Mouse (Mus musculus): Measurements from ENCODE around the gene Noc2l. TPM values are rescaled to one million over a fixed set of nuclear protein-coding genes. Genes with fewer than 3 reads are reported as not detected.
A peak's percentile ranks its signal among the peaks of the same experiment; 100 is the strongest.

Noc2l gene
- polyA plus RNA-seq, 1 experiment, result 29.6 TPM

DNA sequence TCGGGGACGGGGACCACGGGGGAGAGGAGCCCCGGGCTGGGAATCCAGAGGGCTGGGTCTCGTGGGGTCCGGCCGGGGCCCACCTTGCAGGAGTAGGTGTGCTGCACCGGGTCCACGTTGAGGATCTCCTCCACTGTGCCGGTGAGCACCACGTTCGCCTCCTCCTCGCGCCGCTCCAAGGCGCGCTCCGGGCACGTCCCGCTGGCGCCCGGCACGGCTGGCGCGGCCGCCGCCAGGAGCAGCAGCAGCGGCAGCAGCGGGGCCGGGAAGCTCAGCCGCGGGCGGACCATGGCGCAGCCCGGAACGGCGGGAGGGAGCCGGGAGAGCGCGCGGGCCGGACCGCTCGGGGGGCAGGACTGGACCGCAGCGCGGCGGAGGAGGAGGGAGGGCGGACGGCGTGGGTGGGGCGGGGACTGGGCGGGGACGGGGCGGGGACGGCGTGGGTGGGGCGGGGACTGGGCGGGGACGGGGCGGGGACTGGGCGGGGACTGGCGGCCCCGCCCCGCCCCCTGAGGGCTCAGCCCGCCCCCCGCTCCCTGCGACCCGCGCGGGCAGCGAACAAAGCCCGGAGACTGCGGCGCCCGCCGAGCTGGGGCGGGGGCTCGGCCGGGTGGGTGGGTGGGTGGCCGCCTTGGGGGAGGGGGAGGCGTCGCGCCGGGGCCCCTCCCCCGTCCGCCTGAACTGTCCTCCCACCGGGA lies 38.5 kb upstream of the Noc2l start, which contains the start of gene Agrn:
Agrn (minus strand) TSS at position 358 of the 698 bp plus-strand sequence.
- peaks cover 49% of the 10 kb centered on the region for H3K27me3 ChIP-seq (replicated peaks)
- H3K9me3 ChIP-seq, result no peaks in the 10 kb centered on the region
- no peak for TF ChIP-seq GATA1 (IDR thresholded peaks at IDR 0.05; ENCODE audit: borderline replicate concordance, low read length)
- no peak for TF ChIP-seq FLI1 (IDR thresholded peaks at IDR 0.05; ENCODE audit: low read length)
- H3K36me3 ChIP-seq (replicated peaks; ENCODE audit: low read length), result peaks cover 3% of the 10 kb centered on the region
- H3K4me3 ChIP-seq (replicated peaks), result peak within 1 kb of the TSS; percentile 97
- H3K4me1 ChIP-seq, result peaks cover 60% of the 10 kb centered on the region

DNA sequence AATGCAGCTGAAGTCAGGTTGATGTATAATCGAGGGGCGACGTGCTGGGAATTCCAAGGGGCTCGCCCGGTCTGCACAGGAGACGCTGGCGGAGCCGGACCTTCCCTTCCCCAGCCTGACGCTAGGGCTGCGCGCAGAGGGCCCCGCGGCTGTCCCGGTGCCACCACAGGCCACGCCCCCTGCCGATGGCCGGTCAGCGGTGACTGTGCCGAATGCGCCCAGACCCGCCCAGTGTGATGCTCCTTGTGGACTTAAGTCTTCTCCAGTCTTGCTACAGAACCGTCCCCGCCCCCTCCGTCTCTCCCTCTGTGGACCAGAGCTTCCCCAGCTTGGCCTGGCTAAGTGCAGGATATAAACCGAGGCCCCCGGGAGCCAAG lies 38.0 kb upstream of the Noc2l start:
- Histone ChIP-seq H3K4me1 (peaks cover 60% of the 10 kb centered on the region), H3K36me3 (replicated peaks; ENCODE audit: low read length) (peaks cover 3% of the 10 kb centered on the region), H3K4me3 (replicated peaks) (peak overlapping the region; percentile 97), H3K27me3 (replicated peaks) (peaks cover 47% of the 10 kb centered on the region), H3K9me3 (no peaks in the 10 kb centered on the region)
- TF ChIP-seq FLI1 (IDR thresholded peaks at IDR 0.05; ENCODE audit: low read length) (no peak), GATA1 (IDR thresholded peaks at IDR 0.05; ENCODE audit: borderline replicate concordance, low read length) (no peak)

DNA sequence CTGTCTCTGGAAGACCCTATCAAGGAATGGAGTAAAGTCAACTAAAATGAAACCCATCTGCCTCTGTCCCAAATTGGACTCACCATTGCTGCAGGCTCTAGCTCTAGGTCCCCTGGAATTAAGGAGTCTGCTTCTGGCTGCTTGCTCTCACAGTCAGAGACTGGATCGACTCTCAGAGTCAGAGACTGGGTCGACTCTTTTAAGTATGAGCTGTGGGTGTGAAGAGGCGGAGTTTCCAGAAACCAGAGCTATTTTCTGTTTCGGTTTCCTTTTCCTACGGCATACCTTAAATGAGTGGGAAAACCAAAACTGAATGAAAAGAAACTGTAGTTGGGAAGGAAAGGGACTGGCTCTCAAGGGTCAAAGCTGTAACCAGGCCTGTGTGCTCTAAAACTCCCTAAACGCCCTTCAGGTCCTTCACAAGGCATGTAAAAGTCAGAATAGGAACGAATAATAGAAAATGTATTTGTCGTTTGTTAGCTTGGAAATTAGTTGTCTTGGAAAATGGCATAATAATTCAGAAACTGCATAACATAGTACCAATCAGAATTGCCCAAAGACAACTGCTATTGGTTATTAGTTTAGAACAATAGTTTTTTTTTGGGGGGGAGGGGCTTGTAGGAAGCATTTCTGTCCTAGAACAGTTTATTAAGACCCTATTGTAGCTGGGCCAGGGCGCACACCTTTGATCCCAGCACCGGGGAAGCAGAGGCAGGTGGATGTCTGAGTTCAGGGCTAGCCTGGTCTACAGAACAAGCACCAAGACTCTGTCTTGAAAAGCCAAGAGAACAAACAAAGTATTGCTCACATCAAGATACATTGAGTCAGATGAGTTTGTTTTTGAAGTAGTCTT lies 35.0 kb upstream of the Noc2l start, which contains the start of gene Isg15:
Isg15 (minus strand) TSS at position 196 of the 853 bp plus-strand sequence.
- Histone ChIP-seq H3K4me1 (peaks cover 79% of the 10 kb centered on the region), H3K36me3 (replicated peaks; ENCODE audit: low read length) (peaks cover 3% of the 10 kb centered on the region), H3K4me3 (replicated peaks) (peak within 1 kb of the TSS; percentile 89), H3K9me3 (no peaks in the 10 kb centered on the region), H3K27me3 (replicated peaks) (peaks cover 43% of the 10 kb centered on the region)
- TF ChIP-seq FLI1 (IDR thresholded peaks at IDR 0.05; ENCODE audit: low read length), result no peak
- TF ChIP-seq GATA1 (IDR thresholded peaks at IDR 0.05; ENCODE audit: borderline replicate concordance, low read length), result no peak

DNA sequence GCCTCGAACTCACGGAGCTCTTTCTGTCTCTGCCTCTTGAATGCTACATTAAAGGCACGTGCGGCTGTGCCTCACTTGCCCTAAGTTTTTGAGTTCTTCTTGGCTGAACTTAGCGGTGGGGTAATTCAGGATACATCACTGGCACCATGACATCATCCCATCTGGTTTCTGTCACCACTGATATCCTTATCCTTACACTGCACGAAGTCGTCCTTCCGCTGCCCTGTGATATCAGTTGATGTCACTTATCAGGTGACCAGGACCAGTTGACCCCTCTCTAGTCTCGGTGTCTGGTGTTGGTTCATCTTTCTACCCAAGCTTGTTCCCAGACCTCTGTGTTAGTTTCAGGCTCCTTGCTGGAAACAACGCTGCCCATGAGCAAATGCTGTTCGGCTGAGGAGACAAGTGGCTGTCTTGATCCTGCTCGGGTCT lies 33.3 kb upstream of the Noc2l start:
- no peak for TF ChIP-seq FLI1 (IDR thresholded peaks at IDR 0.05; ENCODE audit: low read length)
- H3K27me3 ChIP-seq (replicated peaks), result peaks cover 33% of the 10 kb centered on the region
- H3K4me3 ChIP-seq (replicated peaks), result peak overlapping the region; percentile 94
- peaks cover 3% of the 10 kb centered on the region for H3K36me3 ChIP-seq (replicated peaks; ENCODE audit: low read length)
- no peaks in the 10 kb centered on the region for H3K9me3 ChIP-seq
- peaks cover 67% of the 10 kb centered on the region for H3K4me1 ChIP-seq

DNA sequence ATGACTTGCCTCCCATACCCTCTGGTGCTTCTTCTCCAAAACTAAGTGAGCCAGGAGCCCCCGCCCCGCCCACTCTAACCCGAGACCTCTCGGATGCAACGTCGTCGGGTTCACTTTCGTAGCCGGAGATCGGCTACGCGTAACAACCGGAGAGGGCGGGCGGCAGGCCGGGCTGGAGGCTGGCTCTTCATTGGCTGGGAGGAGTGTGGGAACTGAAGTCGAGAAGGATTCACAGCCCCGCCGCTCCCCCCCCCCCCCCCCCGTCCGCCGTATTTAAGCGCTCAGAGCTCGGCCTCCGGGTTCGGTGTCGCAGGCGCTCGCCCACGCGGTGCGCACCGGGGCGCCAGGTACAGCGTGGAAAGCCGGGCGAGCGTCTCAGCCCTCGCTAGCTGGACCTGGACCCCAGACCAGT lies 32.8 kb upstream of the Noc2l start, which contains the start of gene AW011738:
AW011738 (plus strand) TSS at position 304 of the 412 bp plus-strand sequence.
- peaks cover 3% of the 10 kb centered on the region for H3K36me3 ChIP-seq (replicated peaks; ENCODE audit: low read length)
- H3K9me3 ChIP-seq, result no peaks in the 10 kb centered on the region
- TF ChIP-seq FLI1 (IDR thresholded peaks at IDR 0.05; ENCODE audit: low read length) (no peak), GATA1 (IDR thresholded peaks at IDR 0.05; ENCODE audit: borderline replicate concordance, low read length) (no peak)
- H3K27me3 ChIP-seq (replicated peaks), result peaks cover 33% of the 10 kb centered on the region
- peaks cover 64% of the 10 kb centered on the region for H3K4me1 ChIP-seq
- peak within 1 kb of the TSS; percentile 94 for H3K4me3 ChIP-seq (replicated peaks)

DNA sequence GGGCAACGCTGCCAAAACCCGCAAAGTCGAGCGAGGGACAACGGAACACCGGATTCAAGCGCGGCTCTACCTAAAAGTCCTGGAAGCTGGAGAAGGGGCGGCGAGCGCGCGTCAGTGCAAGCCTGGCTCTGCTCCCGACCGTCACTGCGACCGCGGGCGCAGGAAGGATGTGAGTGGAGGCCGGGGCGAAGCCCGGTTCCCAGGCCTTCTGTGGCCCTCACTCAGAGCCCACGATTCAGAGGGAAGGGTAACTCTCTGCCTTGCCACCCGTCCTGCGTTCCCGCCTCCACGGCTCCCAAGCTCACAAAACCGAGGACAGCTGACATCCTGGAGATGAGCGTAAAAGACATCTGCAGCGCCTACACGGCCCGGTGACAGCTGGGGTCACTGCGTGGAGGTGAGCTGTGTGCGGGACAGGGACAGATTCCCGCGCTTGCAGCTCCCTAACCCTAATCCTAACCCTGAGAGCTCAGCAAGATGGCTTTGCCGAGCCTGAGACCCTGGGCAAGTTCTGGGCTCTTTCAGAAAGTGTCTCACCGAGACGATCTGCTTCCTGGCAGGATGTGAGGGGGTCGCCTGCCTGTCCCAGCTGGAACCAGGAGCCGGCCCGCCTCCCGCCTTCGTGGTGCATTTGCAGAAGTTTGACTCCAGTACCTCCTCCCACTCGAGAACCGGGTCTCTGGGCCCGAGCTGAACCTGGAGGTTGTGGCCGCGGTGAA lies 32.2 kb upstream of the Noc2l start:
- TF ChIP-seq FLI1 (IDR thresholded peaks at IDR 0.05; ENCODE audit: low read length) (no peak), GATA1 (IDR thresholded peaks at IDR 0.05; ENCODE audit: borderline replicate concordance, low read length) (no peak)
- Histone ChIP-seq H3K36me3 (replicated peaks; ENCODE audit: low read length) (peaks cover 3% of the 10 kb centered on the region), H3K9me3 (no peaks in the 10 kb centered on the region), H3K4me1 (peaks cover 60% of the 10 kb centered on the region), H3K27me3 (replicated peaks) (peaks cover 33% of the 10 kb centered on the region), H3K4me3 (replicated peaks) (peak overlapping the region; percentile 94)

DNA sequence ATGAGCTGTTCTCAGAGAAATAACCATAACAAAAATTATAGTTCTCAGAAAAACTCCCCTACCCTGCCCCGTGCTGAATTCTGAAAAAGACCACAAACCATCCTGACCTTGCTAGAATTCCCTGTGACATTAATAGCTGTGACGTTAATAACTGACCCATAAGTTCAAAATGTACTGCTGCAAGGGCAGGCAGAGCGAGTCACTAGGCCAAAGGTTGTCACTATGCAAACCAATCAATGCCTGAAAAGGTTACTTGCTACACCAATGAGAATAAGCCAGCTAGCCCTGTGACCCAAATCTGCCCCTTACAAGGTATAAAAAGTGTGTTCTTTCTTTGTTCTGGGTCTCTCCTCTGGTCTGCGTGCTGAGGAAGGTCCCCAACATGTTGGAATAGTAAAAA lies 26.9 kb upstream of the Noc2l start:
- Histone ChIP-seq H3K4me1 (peaks cover 20% of the 10 kb centered on the region), H3K9me3 (no peaks in the 10 kb centered on the region; the same call in 1 of the 2 replicates), H3K4me3 (replicated peaks) (no peak overlapping the region), H3K36me3 (replicated peaks; ENCODE audit: low read length) (no peaks in the 10 kb centered on the region), H3K27me3 (replicated peaks) (peaks cover 28% of the 10 kb centered on the region)
- TF ChIP-seq FLI1 (IDR thresholded peaks at IDR 0.05; ENCODE audit: low read length) (no peak), GATA1 (IDR thresholded peaks at IDR 0.05; ENCODE audit: borderline replicate concordance, low read length) (no peak)

DNA sequence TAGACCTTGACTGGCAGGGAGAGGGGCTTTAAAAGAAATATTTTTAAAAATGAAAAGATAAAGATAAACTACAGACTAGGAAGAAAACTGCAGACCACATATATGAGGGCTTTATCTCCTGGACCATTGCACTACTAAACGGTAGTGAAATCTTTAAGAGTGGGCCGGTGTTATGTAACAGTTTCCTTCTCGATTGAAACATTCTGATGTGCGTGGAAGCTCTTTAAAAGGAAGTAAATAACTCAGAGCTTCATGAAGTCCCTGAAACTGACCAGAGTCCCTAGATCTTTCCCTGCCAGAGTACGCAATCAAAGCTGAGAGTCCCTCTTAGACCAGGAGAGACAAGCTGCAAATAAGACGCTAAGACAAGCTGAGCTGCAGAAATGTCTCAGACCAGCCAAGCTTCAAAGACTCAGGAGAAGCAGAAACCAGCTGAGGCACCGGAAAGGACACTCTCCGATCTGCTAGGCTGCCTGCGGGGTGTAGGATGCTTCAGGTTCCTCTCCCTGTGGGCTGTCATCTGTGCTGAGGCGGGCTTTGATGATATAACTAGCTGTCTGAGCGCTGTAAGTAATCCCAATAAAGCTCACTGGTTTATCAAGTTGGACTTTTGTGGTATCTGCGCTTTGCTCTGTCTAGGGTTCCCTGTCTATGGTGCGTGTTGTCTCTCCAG lies 25.7 kb upstream of the Noc2l start:
- Histone ChIP-seq H3K4me1 (peaks cover 8% of the 10 kb centered on the region; the same call in 1 of the 2 replicates), H3K4me3 (replicated peaks) (no peak overlapping the region), H3K27me3 (replicated peaks) (peaks cover 20% of the 10 kb centered on the region), H3K9me3 (no peaks in the 10 kb centered on the region; the same call in 1 of the 2 replicates), H3K36me3 (replicated peaks; ENCODE audit: low read length) (no peaks in the 10 kb centered on the region)
- TF ChIP-seq GATA1 (IDR thresholded peaks at IDR 0.05; ENCODE audit: borderline replicate concordance, low read length), result no peak
- no peak for TF ChIP-seq FLI1 (IDR thresholded peaks at IDR 0.05; ENCODE audit: low read length)

DNA sequence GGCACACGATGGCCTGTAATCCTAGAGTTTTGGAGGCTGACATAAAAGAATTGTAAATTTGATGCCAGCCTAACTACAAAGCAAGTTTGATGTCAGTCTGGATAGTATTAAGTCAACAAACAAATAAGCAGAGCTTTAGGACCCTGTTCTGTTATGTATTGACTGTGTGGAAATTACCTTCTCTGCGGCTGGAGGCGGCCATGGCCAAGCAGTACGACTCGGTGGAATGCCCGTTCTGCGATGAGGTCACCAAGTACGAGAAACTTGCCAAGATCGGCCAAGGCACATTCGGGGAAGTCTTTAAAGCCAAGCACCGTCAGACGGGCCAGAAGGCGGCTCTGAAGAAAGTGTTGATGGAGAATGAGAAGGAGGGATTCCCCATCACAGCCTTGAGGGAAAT lies 22.7 kb upstream of the Noc2l start:
- Histone ChIP-seq H3K9me3 (no peaks in the 10 kb centered on the region; the same call in 1 of the 2 replicates), H3K4me1 (peaks cover 5% of the 10 kb centered on the region; the same call in 1 of the 2 replicates), H3K4me3 (replicated peaks) (no peak overlapping the region), H3K36me3 (replicated peaks; ENCODE audit: low read length) (no peaks in the 10 kb centered on the region), H3K27me3 (replicated peaks) (peaks cover 34% of the 10 kb centered on the region)
- no peak for TF ChIP-seq GATA1 (IDR thresholded peaks at IDR 0.05; ENCODE audit: borderline replicate concordance, low read length)
- no peak for TF ChIP-seq FLI1 (IDR thresholded peaks at IDR 0.05; ENCODE audit: low read length)
